Mouse (Mus musculus) intestine, embryonic 16.5 days (tissue): ENCODE measurements around the gene Ift172. TPM values are rescaled to one million over a fixed set of nuclear protein-coding genes. Genes with fewer than 3 reads are reported as not detected.
A peak's percentile ranks its signal among the peaks of the same experiment; 100 is the strongest.
"Not testable (repeated sequence)": the region's sequence is repeated elsewhere in the genome, so short reads cannot be mapped to it uniquely, and the experiment has no call there.

ENCODE experiments used
- ATAC-seq: fragments of 200-750 bp; cut with Nextera tagmentation; 2 replicates; pipeline ENCODE4 v1.8.0; 2017; ENCODE audit warnings: moderate TSS enrichment, moderate library complexity
- H3K27ac ChIP-seq: fragments of 300-500 bp; sonication (generic); 2 replicates; pipeline ENCODE4 v1.5.1; 2014; ENCODE audit warnings: mild to moderate bottlenecking, low read length
- H3K27me3 ChIP-seq: fragments of 300-500 bp; sonication (generic); replicated peaks from 2 replicates; pipeline ENCODE4 v1.6.1; 2014; ENCODE audit warnings: low read length, control low read depth, mixed read lengths; ENCODE audit not compliant: control insufficient read depth, insufficient read depth
- H3K36me3 ChIP-seq: fragments of 300-500 bp; sonication (generic); 2 replicates; pipeline ENCODE4 v1.6.1; 2014; ENCODE audit warnings: low read length, control low read depth; ENCODE audit not compliant: control insufficient read depth, insufficient read depth
- H3K4me1 ChIP-seq: fragments of 300-500 bp; sonication (generic); 2 replicates; pipeline ENCODE4 v1.6.1; 2014; ENCODE audit warnings: low read length, control low read depth, mixed read lengths; ENCODE audit not compliant: control insufficient read depth, insufficient read depth
- H3K4me2 ChIP-seq: fragments of 300-500 bp; sonication (generic); 2 replicates; pipeline ENCODE4 v1.6.1; 2014; ENCODE audit warnings: low read depth, low read length, control low read depth
- H3K4me3 ChIP-seq: fragments of 300-500 bp; sonication (generic); 2 replicates; pipeline ENCODE4 v1.5.1; 2014; ENCODE audit warnings: mild to moderate bottlenecking, low read length
- H3K9ac ChIP-seq: fragments of 300-500 bp; sonication (generic); 2 replicates; pipeline ENCODE4 v1.6.1; 2014; ENCODE audit warnings: low read depth, low read length
- H3K9me3 ChIP-seq: fragments of 300-500 bp; sonication (generic); 2 replicates; pipeline ENCODE4 v1.6.1; 2016; ENCODE audit warnings: low read length, control low read depth; ENCODE audit not compliant: control insufficient read depth
- WGBS: fragments of 180-500 bp; shearing (Covaris S2); extraction: QIAGEN DNeasy Blood & Tissue Kit; methylation state at CpG from one replicate; pipeline ENCODE4 v1.1.7; 2014; 5-methylcytosine and 5-hydroxymethylcytosine counted together
- polyA plus RNA-seq: library from polyadenylated mRNA; unstranded; fragments of >200 nt; fragmentation: Nextera tagmentation; extraction: Ambion mirVana; gene quantifications from 2 replicates; pipeline ENCODE4 v1.2.1, GENCODE M21; 2015

The Ift172 gene
- polyA plus RNA-seq, 1 experiment from 2014 or later, result 19.5 TPM

DNA sequence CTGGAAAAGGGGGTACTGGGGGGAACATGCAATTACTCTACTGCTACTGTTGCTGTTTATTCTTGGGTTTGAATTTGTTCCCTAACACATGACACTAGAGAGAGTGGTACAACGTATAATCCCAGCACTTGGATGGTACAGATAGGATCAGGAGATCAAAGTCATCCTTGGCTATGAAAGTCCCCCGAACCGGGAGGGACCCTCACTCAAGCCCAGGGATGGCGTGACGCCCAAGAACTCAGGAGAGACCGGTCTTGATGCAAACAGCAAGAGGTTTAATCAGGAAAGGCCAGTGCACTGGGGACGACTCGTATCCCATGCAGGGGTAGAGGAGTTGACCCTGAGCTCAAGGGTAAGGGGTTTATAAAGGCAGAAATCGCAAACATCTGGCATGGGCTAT lies 68.2 kb downstream of the Ift172 start:
- ATAC-seq, result no peak
- 95% methylated on average over 9 of the region's 9 CpGs for WGBS
- Histone ChIP-seq H3K4me1 (peaks cover 10% of the 10 kb centered on the region), H3K9me3 (no peaks in the 10 kb centered on the region), H3K27ac (no peak overlapping the region), H3K4me3 (no peak overlapping the region), H3K27me3 (no peaks in the 10 kb centered on the region), H3K36me3 (no peaks in the 10 kb centered on the region), H3K9ac (no peak overlapping the region), H3K4me2 (no peak overlapping the region)

DNA sequence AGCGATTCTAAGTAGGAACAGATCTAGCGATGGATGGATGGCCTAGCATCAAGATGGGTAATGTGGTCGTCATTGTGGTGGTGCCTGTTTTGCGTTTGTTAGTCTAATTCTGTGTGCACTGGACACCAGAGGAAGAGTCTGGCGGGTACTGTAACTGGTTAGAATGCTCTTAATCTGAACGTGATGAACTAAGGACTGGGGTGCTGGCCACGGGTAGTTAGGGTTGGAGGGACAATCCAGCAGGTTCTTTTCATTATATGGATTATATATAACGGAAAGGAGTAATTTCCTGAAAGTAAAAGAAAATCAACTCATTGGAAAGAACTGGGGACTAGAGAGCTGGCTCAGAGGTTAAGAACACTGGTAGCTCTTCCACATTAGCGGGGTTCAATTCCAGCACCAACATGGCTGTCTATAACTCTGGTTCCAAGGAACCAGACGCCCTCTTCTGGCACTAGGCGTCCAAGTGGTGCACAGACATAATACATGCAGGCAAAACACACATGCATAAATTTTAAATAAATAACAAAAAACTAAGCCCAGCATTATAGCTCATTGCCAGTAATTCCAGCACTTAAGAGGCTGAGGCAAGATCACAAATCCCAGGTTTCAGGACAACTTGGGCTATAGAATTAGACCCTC lies 69.5 kb downstream of the Ift172 start:
- Histone ChIP-seq H3K4me2 (peak overlapping the region; percentile 93), H3K4me3 (peak overlapping the region; percentile 76), H3K9me3 (no peaks in the 10 kb centered on the region), H3K9ac (peak overlapping the region; percentile 87), H3K27ac (peak overlapping the region; percentile 89), H3K36me3 (no peaks in the 10 kb centered on the region), H3K4me1 (peaks cover 10% of the 10 kb centered on the region), H3K27me3 (no peaks in the 10 kb centered on the region)
- 14% methylated on average over 11 of the region's 11 CpGs for WGBS
- no peak; the same call in 1 of the 2 replicates for ATAC-seq

DNA sequence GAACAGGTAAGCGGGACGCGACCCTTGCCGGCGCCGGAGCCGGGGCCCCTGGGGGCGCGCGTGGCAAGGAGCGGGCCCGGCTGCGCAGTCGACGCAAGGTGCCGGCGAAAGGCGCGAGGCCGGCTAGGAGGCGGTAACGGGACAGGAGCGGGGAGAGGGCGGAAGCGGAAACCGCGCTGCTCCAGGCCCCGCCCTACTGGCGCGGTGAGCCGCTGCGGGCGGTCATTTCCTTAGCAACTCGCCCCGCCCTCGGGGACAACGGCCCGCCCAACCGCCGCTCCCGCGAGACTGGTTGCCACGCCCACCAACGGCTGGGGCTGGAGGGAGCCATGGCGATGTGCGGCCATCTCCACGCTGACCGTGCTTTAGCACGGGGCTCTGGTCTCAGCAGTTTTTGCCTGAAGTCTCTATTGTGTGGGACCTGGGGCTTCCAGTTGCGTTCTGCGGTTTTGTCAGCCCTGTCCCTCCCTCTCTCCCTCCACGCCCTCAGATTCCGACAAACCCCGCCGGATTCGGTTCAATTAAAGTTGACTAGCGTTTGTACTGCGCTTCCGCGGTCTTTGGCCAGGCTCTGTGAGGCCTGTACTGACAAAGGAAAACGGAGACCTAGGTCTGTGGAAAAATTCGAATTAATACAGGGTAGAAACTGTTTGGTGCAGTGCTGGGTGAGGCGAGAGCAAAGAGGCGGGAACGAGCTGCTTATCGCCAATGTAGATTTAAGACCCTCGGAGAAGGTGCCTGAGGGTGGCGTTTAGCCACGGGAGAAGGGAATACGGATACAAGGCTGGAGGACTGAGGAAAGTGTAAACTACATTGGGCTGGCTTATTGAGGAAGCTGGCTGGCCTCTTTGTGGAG lies 70.2 kb downstream of the Ift172 start, which contains the start of gene Ppm1g:
TSS of gene Ppm1g (minus strand) at position 240 of the 856 bp plus-strand sequence.
- Histone ChIP-seq H3K36me3 (no peaks in the 10 kb centered on the region), H3K4me3 (peak within 1 kb of the TSS; percentile 76), H3K9me3 (no peaks in the 10 kb centered on the region), H3K4me2 (peak within 1 kb of the TSS; percentile 93), H3K9ac (peak within 1 kb of the TSS; percentile 87), H3K4me1 (peaks cover 10% of the 10 kb centered on the region), H3K27me3 (no peaks in the 10 kb centered on the region), H3K27ac (peak within 1 kb of the TSS; percentile 89)
- peak; percentile 97 for ATAC-seq
- under 1% methylated on average over 69 of the region's 70 CpGs for WGBS

DNA sequence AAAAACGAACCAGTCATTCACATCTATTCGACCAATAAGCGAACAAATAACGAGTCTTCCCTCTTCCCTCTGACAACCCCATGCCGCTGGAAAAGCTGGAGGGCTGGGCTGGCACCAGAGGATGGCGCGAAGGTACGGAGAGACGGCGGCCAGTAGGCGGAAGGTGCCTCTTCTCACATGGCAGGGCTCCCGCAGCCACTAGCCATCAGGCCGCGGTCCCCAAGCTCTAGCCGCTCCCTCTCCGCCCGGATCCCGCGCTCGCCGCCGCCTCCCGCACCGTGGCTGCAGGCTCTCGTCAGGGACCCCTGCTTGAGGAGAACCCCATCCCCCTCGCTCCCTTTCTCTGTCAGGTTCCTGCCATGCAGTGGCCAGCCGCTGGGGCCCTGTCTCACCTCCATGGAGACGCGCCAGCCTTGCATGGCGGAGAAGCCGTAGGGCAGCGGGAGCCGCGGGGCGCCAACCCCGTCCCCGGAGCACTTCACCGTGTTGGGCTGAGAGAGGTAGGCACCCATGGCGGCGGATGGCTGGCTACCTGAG lies 70.9 kb downstream of the Ift172 start:
- Histone ChIP-seq H3K27ac (peak overlapping the region; percentile 81), H3K9ac (peak overlapping the region; percentile 82), H3K4me2 (peak overlapping the region; percentile 63), H3K4me1 (peaks cover 10% of the 10 kb centered on the region), H3K27me3 (no peaks in the 10 kb centered on the region), H3K36me3 (no peaks in the 10 kb centered on the region), H3K9me3 (no peaks in the 10 kb centered on the region), H3K4me3 (peak overlapping the region; percentile 76)
- peak; percentile 78 for ATAC-seq
- 0% methylated on average over 40 of the region's 40 CpGs for WGBS

DNA sequence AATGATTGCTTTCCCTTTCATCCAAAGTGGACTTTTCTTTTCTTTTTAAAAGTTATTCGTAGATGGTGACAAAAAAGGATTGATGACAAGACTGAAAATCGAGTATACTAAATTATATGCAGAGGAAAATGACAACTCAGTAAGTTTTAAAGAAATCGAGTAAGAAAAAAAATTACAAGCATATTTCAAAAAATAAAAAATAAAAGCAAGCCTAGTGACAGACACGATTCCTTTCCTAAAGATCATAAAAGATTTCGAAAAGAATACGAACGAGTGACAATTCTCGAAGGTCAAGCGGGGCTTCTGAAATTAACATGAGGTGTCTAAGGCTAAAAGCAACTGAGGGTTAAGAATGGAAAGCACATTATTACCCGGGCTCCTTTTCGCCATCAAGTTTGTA lies 71.4 kb downstream of the Ift172 start:
- H3K4me1 ChIP-seq, result peaks cover 10% of the 10 kb centered on the region
- ATAC-seq, result no peak
- no peaks in the 10 kb centered on the region for H3K9me3 ChIP-seq
- H3K4me2 ChIP-seq, result peak overlapping the region; percentile 63
- peak overlapping the region; percentile 81 for H3K27ac ChIP-seq
- no peaks in the 10 kb centered on the region for H3K27me3 ChIP-seq
- no peaks in the 10 kb centered on the region for H3K36me3 ChIP-seq
- 1% methylated on average over 11 of the region's 11 CpGs for WGBS
- H3K9ac ChIP-seq, result peak overlapping the region; percentile 82
- H3K4me3 ChIP-seq, result peak overlapping the region; percentile 76

DNA sequence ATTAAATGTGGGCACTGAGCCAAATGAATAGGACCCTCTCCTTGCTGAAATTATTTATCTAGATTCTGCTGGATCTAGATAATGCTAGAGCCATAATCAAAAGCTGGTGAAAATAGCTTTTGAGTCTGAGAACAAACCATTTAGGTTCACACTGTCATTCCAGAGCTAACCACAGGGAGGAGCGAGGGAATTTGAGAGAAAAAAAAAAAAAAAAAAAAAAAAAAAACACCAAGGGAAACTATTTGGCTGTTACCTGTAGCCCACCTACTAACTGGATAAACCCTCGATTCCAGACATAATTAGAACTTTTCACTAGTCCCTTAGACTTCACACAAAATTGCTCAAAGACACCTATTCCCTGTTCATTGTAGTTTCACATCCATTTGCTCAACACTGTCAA lies 71.8 kb downstream of the Ift172 start:
- H3K4me2 ChIP-seq, result peak overlapping the region; percentile 51
- peak overlapping the region; percentile 31 for H3K4me3 ChIP-seq
- no peak for ATAC-seq
- H3K27ac ChIP-seq, result no peak overlapping the region
- H3K9me3 ChIP-seq, result no peaks in the 10 kb centered on the region
- peaks cover 10% of the 10 kb centered on the region for H3K4me1 ChIP-seq
- WGBS, result 0% methylated on average over 2 of the region's 2 CpGs
- H3K36me3 ChIP-seq, result no peaks in the 10 kb centered on the region
- H3K27me3 ChIP-seq, result no peaks in the 10 kb centered on the region
- H3K9ac ChIP-seq, result no peak overlapping the region

DNA sequence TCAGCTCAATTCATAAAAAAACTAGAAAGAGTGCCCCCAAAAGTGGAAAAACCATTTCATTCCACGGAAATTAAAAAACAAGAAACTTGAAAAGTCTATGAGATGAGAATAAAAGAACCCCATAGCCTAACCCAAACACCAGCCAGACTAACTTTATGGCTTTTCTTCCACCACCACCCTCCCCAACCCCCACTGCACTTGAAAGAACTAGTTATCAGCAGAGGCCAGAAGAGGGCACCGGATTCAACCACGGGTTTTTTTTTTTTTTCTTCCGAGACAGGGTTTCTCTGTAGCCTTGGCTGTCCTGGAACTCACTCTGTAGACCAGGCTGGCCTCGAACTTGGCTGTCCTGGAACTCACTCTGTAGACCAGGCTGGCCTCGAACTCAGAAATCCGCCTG lies 72.6 kb downstream of the Ift172 start:
- ATAC-seq, result no peak

DNA sequence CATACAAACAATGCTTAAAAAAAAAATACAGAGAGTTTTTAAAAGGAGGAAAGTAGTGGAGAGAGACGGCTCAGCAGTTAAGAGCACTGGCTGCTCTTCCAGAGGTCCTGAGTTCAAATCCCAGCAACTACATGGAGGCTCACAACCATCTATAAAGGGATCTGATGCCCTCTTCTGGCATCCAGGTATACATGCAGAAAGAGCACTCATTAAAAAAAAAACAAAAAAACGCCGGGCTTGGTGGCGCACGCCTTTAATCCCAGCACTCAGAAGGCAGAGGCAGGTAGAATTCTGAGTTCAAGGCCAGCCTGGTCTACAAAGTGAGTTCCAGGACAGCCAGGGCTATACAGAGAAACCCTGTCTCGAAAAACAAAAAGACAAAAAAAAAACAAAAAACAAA lies 74.4 kb downstream of the Ift172 start:
- ATAC-seq, H3K27ac ChIP-seq, H3K4me2 ChIP-seq, H3K9ac ChIP-seq, H3K36me3 ChIP-seq, H3K4me3 ChIP-seq, H3K9me3 ChIP-seq, H3K27me3 ChIP-seq, H3K4me1 ChIP-seq: not testable (repeated sequence)
- 92% methylated on average over 6 of the region's 6 CpGs for WGBS

More for the DNA sequence above, 72.6 kb downstream of the Ift172 start:
- no peak overlapping the region for H3K9ac ChIP-seq
- no peak overlapping the region for H3K4me2 ChIP-seq
- H3K4me1 ChIP-seq, result peaks cover 10% of the 10 kb centered on the region
- no peaks in the 10 kb centered on the region for H3K36me3 ChIP-seq
- no peaks in the 10 kb centered on the region for H3K9me3 ChIP-seq
- 51% methylated on average over 6 of the region's 7 CpGs for WGBS
- no peaks in the 10 kb centered on the region for H3K27me3 ChIP-seq
- no peak overlapping the region for H3K27ac ChIP-seq
- no peak overlapping the region for H3K4me3 ChIP-seq

DNA sequence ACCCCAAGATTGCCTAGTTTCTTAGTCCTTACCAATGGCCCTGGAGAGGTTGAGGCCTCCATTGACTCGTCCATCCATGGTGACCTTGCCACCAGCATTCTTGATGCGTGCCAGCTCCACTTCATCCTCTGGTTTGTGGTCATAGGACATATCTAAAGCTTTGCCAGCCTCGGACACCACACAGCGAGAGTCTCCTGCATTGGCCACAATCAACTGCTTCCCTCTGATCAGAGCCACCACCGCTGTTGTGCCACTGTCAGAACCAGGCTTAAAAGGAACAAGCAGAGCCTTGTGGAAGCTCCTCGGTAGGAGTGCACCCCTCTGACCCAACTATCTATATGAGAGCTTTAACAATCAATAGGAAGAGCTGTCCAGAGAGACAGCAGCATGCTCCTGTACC lies 86.5 kb downstream of the Ift172 start:
- Histone ChIP-seq H3K9me3 (no peaks in the 10 kb centered on the region), H3K27ac (no peak overlapping the region), H3K9ac (no peak overlapping the region), H3K4me3 (no peak overlapping the region), H3K4me1 (peaks cover 4% of the 10 kb centered on the region; the same call in 1 of the 2 replicates), H3K4me2 (no peak overlapping the region), H3K27me3 (no peaks in the 10 kb centered on the region), H3K36me3 (peaks cover 26% of the 10 kb centered on the region)
- no peak for ATAC-seq
- 94% methylated on average over 6 of the region's 6 CpGs for WGBS
